Mouse (Mus musculus): Measurements from ENCODE around the gene Apba2.

DNA sequence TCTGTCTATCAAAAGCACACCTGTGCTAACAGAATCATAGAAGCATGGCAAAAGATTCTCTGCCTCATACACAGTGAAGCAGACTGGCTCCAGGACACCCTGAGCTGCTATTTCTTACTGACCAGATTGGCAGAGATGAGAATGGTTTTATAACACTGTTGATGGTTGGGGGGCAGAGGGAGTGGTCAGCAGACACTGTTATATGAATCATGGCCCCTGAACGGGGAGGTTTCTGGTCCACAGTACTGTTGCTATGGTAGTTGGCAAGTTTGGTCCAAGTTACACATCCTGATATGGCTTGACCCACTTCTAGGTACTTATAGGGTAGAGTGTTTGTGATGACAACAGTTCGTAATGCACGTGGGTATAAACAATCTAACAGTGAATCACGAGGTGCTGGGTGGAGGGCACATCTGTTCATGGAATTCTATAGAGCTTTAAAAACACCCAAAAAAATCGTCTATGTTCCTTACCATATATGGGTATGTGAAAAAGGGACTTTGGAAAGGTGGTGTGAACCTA lies 49.6 kb upstream of the Apba2 start:
- TF ChIP-seq GATA1 (IDR thresholded peaks at IDR 0.05; ENCODE audit: borderline replicate concordance, low read length) (no peak), FLI1 (IDR thresholded peaks at IDR 0.05; ENCODE audit: low read length) (no peak)
